Mouse (Mus musculus): ENCODE results near the gene Cdh18. TPM values are rescaled to one million over a fixed set of nuclear protein-coding genes. Genes with fewer than 3 reads are reported as not detected.
"Not testable (repeated sequence)": the region's sequence is repeated elsewhere in the genome, so short reads cannot be mapped to it uniquely, and the experiment has no call there.

Gene Cdh18
- total RNA-seq, 2 experiments from 2014 or later, result 1.9 TPM

DNA sequence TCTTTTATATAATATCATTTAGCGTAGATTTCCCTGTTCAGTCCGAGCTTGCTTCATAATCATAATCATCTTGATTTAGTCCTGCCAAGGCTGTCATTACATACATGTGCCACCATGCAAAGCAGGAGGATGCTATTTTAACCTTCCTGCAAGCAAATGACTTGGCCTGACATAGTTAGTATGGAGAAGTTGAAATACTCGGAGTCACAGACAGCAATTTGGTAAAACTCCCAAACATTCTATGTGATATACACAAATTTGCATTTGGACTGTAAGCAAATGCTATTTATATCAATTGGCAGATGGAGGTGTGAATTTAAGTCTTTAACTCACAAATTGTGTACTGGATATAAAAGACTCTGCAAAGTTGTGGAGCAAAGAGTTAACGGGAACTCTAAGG, 616.0 kb downstream of the Cdh18 start:
- DNase-seq (ENCODE audit: low spot score in 2 of 2), result no peak

DNA sequence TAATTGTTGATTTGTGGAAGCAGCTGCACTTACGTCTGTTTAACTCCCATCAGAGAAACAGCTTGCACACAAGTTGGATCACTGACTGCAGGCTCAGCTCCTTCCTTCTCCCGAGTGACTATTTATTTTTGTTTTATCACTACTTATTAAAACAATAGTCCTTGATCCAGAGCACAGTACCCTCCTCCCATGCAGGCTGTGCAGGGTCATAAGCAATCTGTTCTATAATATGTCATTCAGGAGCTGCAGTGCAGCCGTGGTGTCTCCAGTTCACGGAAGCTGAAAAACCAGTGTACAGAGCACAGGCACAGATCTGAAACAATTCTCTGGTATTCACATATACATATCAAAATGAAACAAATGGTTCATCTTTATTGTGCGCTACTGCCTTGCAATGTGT, 625.8 kb downstream of the Cdh18 start:
- no peak for DNase-seq (ENCODE audit: low spot score in 2 of 2)

DNA sequence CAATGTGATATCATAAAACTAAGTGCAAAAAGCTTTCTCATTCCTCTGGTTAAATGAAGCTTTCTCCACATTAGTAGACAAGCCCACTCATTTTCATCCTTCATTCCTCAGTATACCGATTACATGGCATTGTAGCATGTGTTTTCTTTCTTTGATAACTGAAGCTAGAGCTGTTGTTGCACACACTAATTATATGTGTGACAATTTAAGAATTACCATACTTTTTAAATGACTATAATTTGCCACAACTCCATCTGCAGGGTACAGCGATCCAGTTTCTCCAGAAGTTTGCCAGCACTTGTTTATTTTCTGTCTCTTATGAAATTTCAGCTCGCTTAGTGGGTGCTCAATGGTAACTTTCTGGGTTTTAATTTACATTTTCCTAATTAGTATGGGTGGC, 663.2 kb downstream of the Cdh18 start:
- DNase-seq (ENCODE audit: low spot score in 2 of 2), result no peak

DNA sequence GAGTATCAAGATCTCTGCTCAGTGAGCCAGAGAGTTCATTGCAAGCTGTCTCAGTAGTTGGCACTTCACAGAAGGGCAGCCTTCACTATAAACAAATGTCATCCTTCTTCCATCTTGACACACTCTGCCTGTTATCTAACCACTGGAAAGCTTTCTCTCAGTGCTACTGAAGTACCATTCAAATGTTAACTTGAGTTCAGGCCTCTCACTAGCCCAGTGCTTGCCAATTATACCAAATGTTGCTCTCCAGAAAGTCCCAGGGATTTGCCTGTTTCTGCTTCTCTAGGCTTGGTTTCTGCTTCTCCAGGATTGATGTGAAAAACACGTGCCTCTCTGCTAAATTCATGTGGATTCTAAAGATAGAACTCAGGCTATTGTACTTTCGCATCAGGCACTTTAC, 681.8 kb downstream of the Cdh18 start:
- DNase-seq (ENCODE audit: low spot score in 2 of 2), result no peak

DNA sequence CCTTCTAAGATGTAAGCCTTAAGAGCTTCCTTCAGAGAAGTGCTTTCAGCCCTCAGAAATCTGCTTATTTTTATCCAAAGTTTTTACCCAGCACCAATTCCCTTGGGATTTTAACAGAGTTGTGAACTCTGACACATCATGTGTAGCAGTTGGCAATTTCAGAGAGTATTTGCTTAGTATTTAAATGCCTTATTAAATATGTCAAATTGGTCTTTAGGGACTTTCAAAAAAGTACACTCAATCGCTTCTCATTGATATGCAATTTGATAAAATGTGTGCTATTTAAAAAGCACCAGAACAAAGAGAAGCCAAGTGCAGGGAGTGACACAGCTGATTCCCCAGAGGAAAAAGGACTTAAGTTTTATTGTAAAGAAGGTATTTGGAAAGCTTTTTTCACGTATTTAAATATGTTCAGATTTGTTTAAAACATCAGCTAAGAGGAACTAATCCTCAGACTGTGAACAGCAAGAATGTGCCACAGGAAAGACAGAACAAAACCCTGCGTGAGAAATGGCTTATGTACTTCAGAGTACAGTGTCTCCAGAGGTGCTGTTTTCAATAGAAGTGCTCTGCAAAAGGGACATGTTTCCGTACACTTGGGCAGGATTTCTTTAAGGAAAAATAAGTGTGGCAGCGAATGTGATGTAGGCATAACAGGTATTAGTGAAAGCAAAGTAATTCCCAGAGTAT, 709.1 kb downstream of the Cdh18 start:
- DNase-seq (ENCODE audit: low spot score in 2 of 2), result no peak

DNA sequence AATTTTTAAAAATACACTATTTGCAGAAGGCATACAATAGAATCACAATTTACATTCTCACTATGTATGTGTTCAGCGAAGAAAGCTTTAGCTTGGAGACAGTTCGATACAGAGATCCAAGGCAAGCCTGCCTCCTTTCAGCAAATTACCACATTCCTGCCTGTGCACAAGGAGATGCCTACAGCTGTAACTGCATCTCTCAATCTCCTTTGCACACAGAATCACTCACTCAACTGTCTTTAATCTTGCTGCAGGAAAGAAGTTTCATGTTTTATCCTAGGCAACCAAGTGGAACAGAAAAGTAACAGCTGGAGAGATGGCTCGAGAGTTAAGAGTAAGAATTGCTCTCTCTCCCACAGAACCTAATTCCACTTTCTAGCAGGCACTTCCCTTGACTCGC, 729.6 kb downstream of the Cdh18 start:
- DNase-seq (ENCODE audit: low spot score in 2 of 2), result no peak

DNA sequence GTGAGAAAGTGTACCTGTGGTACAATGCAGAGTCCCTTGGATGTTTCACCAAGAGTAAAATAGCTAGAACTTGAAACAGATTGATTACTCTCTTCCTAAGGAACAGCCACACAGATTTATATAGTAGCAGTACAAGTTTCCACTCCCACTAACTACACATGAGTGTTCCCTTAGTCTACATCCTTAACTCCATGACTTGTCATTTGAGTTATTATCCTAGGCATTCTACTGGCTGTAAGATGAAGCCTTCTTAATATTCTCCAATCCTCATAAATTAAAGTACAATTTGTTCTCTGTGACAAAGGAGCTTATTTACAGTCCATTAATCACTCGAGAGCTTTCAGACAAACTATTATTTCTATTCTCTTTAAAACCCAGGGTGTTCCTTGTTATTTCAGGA, 756.2 kb downstream of the Cdh18 start:
- DNase-seq (ENCODE audit: low spot score in 2 of 2), result no peak

DNA sequence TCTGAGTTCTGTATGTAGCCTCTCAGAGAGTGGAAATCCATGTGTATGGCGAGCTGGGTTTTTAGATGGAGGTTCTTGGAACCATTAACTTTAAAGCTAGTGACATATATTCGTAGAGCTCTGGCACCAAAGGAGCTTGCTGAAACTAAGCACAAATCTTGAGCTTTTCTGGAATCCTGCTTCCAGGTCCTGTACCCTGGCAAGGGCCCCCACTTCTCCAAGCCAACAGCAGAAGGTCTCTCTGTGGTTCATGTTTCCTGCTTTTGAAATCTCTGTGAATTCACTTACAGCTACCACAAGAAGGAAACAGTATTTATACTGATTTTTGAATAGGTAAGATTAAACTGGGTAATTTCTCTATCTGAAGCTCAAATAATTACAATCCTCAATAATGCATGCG, 767.9 kb downstream of the Cdh18 start:
- no peak for DNase-seq (ENCODE audit: low spot score in 2 of 2)

DNA sequence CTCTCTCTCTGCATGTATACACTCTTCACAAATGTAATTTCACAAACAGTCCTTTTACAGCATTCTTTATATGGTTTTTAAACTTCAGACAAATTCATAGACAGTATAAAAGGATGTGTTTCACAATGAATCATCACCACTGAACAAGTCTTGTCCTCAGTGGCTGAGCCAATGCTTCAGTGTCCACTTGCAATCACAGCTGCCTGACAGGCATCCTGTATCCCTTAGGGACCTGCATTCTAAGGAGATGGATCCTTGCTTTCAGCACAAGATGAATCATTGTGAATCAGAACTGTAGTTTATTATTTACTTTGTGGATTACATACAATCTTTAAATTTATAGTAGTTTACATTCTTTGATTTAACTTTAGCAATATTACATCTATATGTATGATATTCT, 768.6 kb downstream of the Cdh18 start:
- DNase-seq (ENCODE audit: low spot score in 2 of 2), result no peak

DNA sequence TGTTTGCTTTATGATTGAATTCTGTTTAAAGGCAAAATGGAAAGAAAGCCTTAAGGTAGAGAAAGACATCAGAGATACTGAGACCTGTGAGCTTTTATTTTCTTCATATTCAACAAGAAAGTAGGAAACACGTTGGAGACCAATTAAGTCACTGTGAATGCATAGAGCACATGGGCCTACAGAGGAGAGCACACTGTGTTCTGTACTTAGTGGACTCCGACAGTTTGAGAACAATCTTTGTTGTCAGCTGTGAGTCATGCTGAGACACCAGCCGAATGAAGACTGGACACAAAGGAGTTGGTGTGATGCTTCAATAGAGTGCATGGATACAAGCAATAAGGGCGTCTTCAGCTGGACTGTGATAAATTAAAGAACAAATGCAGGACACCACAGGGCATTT, 791.5 kb downstream of the Cdh18 start:
- DNase-seq (ENCODE audit: low spot score in 2 of 2), result not testable (repeated sequence)

DNA sequence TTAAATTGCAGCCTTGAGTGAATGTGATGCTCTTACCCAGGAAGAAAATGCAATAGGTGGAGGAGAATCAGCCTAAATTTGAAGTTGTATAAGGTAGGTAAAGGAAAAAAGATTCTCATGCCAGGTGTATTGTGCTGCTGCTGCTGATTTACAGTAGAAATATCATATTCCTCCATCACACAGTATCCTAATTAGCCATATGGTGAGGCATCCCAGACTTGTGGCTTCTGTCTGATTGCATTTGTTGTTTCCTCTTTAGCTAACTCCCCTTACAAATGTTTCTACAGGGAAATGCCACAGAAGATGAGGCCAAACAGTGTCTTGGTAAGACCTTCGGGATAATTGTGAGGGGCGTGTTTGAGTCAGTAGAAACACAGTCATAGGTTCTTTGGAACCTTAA, 802.3 kb downstream of the Cdh18 start:
- no peak for DNase-seq (ENCODE audit: low spot score in 2 of 2)

DNA sequence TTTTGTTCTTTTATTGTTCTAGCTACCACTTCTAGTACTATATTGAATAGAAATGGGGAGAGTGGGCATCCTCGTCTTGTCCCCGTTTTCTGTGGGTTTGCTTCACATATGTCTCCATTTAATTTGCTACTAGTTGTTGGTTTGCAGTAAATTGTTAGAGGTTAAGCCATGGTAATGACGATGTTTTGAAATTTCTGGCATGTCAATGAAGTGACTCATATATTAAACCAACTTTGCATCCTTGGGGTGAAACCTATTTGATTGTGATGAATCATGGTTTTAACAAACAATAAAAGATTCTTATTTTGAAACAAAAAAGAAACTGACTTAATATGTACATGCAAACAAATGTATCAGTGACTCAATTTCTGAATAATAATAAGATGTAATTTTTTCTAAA, 817.5 kb downstream of the Cdh18 start:
- no peak for DNase-seq (ENCODE audit: low spot score in 2 of 2)

DNA sequence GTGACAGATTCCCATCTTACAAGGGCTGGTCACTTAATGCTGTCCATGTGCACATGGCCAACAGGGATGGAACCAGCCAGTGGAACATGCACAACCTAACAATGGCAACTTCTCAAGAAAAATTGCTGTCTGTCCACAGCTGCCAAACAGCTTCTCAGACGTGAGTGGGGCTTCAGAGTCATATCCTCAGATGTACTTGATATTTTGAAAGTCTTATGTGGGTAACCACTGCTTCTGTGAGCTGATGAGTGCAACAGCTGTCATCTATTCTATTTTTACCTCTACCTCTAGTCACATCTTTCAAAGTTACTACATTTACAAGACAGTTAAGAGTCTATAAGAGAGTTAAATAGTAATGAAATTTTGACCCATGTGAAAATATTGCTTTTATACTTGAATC, 818.9 kb downstream of the Cdh18 start:
- no peak for DNase-seq (ENCODE audit: low spot score in 2 of 2)

DNA sequence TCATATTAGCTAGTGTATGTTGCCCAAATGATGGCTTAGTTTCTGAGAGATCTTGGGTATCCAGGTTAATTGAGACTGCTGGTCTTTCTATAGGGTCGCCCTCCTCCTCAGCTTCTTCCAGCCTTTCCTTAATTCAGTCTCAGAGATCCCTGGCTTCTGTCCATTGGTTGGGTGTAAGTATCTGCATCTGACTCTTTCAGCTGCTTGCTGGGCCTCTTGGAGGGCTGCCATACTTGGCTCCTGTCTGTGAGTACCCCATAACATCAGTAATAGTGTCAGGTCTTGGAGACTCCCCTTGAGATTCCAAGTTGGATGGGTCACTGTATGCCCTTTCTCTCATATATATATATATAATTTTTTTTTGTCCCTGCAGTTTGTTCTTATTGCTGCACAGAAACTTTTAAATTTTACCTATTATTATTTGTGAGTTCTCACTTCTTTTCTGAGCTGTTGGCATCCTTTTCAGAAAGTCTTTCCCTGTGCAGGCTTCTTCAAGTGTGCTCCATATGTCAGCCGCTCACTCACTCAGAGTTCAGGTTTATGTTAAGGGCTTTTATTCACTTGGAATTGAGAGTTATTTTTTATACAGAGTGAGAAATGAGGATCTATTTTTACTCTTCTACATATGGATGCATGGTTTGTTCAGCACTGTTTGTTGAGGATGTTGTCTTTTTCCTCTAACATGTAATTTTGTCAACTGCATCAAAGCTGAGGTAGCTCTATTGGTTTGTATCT, 829.4 kb downstream of the Cdh18 start:
- DNase-seq (ENCODE audit: low spot score in 2 of 2), result no peak

DNA sequence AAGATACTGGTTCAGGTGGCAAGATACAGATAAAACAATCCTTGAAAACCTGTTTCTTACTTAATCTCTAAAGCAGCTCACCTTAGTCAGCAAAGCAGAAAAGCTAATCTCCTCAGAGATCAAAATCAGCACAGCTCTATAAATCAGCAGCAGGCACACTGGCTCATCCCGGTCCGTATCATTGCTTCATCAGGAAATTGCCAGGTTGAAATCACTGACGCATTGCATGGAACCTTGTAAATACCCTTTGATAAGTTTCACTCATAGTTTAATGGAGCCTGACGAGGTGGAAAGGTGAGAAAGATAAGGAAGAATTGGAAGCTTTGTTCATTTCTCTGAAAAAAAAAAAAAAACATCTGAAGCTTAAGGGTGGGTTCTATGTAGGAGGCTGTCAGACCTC, 837.0 kb downstream of the Cdh18 start:
- no peak for DNase-seq (ENCODE audit: low spot score in 2 of 2)

DNA sequence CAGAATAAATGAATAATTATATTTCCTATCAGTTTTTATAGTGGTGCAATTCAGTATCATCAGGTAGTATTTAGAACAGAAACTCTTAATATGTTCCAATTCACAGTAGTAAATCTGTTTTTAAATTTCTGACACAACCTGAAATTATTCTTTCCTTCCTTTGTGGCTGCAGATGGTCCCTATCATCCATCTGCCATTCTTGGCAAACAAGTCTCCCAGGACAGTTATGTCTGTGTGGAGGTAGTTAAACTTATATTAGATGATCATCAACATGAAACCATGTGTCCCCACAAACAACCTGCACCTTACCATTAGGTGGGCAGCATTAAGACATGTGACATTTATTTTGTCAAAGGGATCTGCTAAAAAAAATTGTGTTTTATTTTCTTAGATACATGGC, 847.8 kb downstream of the Cdh18 start:
- no peak for DNase-seq (ENCODE audit: low spot score in 2 of 2)

DNA sequence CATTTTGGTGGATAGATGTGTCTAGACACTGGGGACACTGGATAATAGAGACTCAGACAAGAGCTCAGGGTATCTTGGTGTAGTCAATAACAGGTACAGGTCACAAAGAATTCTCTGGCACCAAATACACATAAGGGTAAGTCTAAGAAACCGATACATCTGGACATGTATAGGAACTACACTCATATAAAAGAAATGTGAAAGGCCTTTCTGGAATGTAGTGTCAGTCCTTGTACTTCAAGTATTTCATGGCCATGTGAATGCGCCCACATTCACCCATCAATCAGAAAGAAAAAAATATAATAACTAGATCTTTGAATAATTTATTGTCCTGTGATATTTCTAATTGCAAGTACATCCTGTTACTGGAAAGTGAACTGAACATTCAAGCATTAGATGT, 855.0 kb downstream of the Cdh18 start:
- DNase-seq (ENCODE audit: low spot score in 2 of 2), result no peak

DNA sequence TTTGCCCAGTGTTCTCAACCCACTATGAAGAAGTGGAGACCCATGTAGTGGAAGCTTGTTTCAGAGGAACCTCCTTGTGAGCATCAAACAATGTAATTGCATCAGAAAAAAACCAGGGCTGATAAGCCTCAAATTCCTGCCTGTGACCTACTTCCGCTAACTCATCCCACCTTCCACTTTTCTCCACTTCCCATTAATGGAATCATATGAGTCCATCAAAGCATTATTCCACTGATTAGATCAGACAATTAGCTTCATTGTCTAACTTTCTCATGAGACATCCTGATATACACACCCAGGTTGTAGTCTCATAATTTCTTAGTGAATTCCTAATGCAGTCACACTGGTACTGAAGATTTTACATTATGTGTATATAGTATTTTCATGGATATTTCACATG, 859.4 kb downstream of the Cdh18 start:
- no peak for DNase-seq (ENCODE audit: low spot score in 2 of 2)

DNA sequence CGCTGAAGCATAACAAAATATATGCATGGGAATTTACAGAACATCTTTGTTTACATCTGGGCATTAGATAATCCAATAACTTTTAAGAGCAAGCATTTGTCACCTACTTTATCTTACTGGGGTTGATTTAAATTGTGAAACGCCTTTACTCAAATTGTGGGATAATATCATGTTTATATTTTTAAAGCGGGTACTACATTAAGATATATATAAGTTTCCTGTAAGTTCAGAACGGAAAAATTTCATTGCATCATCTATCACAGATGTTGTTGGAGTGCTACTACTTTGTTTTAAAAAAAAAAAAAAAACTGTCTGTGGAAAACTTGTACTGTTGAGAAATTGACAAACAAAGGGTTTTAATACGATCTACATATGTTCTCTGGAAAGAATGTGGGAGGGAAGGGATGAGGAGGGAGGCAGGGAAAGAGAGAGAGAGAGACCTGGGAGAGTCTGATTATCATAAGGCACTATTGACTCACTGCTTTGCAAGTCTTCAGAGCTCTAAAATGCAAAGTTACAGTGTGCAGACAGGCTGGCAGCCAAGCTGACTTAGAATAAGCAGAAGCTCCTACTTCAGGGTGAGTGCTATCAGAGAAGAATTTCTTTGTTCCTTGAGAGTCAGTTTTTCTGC, 867.7 kb downstream of the Cdh18 start:
- DNase-seq (ENCODE audit: low spot score in 2 of 2), result no peak

DNA sequence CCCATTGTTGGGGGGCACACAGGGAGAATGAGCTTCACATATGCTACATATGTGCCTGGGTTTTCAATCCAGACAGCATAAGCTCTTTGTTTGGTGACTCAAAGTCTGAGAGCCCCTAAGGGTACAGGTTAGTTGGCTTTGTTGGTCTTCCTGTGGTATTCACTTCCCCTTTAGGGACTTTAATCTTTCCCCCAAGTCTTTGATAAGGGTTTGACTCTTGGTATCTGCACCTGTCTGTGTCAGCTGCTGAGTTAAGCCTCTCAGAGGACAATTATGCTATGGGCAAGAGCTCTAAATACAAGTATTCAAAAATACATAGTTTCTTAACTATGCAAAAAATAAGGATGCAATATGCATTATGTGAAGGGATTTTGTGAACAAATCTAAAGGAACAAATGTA, 869.3 kb downstream of the Cdh18 start:
- no peak for DNase-seq (ENCODE audit: low spot score in 2 of 2)

DNA sequence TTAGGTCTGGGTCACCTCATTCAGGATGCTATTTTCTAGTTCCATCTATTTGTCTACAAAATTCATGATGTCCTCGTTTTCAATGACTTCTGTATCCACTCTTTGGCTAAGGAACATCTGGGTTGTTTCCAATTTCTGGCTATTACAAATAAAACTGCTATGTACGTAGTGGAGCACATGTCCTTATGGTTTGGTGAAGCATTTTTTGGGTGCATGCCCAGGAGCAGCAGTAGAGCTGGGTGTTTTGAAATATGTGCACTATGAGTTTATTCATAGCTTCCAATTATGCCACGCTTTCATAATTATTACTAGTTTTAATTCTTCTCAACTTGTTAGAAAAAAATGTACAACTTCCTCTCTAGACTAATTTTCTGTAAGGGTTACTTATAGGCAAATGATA, 871.2 kb downstream of the Cdh18 start:
- DNase-seq (ENCODE audit: low spot score in 2 of 2), result no peak

DNA sequence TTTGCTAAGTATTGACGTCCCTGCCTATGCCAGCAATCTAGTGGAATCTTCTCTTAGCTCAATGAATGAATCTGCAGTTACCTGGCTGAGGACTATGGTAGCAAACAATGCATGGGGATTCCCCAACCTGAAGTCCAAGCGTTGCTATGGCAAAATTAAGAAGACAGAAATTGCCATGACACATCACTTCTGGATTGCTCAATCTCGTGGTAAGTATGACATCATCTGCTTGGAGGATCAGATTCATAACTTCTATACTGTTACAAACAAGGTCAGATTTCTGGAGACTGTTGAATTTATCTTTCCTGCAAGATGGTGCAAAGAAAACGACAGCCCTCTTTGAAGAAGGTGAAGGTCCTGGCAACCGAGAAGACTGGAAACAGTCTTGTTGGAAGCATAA, 881.2 kb downstream of the Cdh18 start:
- no peak for DNase-seq (ENCODE audit: low spot score in 2 of 2)

DNA sequence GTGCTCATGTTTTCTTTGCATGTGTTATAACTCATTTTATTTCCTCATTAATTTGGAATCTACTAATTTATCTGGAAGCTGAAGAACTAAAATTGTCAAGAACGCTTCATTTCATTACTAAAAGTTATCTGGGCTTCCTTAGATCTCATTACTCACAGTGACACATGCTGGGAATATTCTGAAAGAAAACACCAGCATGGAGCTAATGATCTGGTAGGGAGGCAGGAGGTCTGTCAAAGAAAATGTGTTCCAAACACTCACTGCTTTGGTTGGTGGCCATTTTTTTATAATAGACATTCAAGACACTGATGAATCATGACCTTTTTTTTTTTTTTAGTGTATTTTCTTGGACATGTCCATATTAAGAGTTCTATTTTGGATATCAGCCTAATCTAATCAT, 899.7 kb downstream of the Cdh18 start:
- DNase-seq (ENCODE audit: low spot score in 2 of 2), result no peak
